8 mouse cellular contexts compared by ENCODE assay signal in the genomic region with DNA sequence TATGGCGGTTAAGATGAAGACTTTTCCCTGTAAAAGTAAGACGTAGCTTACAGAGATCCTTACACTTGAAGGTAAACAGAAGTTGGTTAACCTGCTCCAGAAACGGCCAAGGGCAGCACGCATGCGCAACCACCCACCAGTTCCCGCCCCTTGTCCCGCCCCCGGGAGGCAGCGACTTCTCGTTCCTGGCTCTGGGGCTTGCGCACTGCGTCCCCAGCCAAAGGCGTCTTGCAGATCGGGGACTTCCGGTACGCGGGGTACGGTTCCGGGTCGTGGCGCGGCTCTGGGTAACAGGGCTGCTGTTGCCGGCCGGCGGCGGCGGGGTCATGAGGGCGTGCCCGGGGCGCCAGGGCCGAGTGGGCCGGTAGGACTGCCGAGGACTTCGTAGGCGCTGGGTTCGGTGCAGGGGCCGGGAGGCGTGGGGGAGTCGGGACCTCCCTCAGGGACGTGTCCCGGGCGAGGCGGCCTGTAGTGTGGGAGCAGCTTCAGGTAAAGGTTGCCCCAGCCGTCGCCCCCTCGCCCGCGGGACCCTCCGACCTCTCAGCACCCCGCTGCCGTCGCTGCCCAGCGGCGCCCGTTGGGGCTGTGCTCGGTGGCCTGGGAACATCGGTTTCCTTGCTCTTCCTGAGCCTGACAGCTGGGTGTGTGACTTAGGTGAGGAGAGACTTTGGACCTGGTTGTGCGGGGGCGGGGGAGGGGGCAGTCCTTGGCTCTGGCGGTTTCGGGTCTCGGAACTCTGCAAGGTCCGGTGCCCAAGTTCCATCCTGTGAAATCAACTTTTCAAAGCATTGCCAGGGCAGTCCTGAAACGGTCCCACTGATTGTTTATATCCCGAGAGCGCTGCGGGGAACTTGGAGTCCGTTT. TPM values are rescaled to one million over a fixed set of nuclear protein-coding genes. Genes with fewer than 3 reads are reported as not detected.
DNase-seq lines count a peak whose midpoint lies in the region; ATAC-seq lines count a peak whose summit lies in the region.

A gene (plus strand): TSS at position 171 of the 864 bp plus-strand sequence.

- H3K4me3 ChIP-seq in lung, embryonic 16.5 days (ENCODE audit: low read length) = peak within 1 kb of the TSS; percentile 96

- peak within 1 kb of the TSS; percentile 92 for H3K9ac ChIP-seq in lung, embryonic 16.5 days (ENCODE audit: low read length)

- H3K4me1 ChIP-seq in lung, embryonic 16.5 days (replicated peaks; ENCODE audit: control insufficient read depth, insufficient read depth, low read length) = peaks cover 18% of the 10 kb centered on the region

- WGBS in lung, embryonic 16.5 days = under 1% methylated on average over 68 of the region's 68 CpGs

- no peaks in the 10 kb centered on the region for H3K9me3 ChIP-seq in lung, embryonic 16.5 days (ENCODE audit: control insufficient read depth, low read length)

- H3K27me3 ChIP-seq in lung, embryonic 16.5 days (ENCODE audit: control insufficient read depth, insufficient read depth, low read depth, low read length) = no peaks in the 10 kb centered on the region

- no peaks in the 10 kb centered on the region for H3K36me3 ChIP-seq in lung, embryonic 16.5 days (ENCODE audit: control insufficient read depth, insufficient read depth, low read length)

- peak; percentile 89 for DNase-seq in MEL-GATA-1-ER (ENCODE audit: extremely low read depth, low read depth)
- peak; percentile 97 for DNase-seq in cerebellum, adult 8-10 months
- peak; percentile 95 for DNase-seq in forelimb bud, embryonic 11.5 days (ENCODE audit: low read depth, low spot score)
- DNase-seq in layer of hippocampus, adult 9-10 months (ENCODE audit: low spot score) = peak; percentile 87
- DNase-seq in ovary, postnatal 10 days (ENCODE audit: low spot score) = peak; percentile 89
- DNase-seq in thymus, postnatal 10 days (ENCODE audit: low spot score in 2 of 2) = peak; percentile 98

- ATAC-seq in hematopoietic stem cell, adult 5-6 weeks (replicated peaks in 1 of 2; ENCODE audit: insufficient read depth in 1 of 2, low FRiP score in 2 of 2, low TSS enrichment in 1 of 2, low read depth in 1 of 2, poor library complexity in 2 of 2, severe bottlenecking in 2 of 2) = peak; percentile 98 to 100
- peak; percentile 100 for ATAC-seq in lung, embryonic 16.5 days (ENCODE audit: low read depth)

- peak within 1 kb of the TSS; percentile 76 for H3K4me2 ChIP-seq in lung, embryonic 16.5 days (ENCODE audit: low read depth, low read length)

- peak within 1 kb of the TSS; percentile 52 for H3K27ac ChIP-seq in lung, embryonic 16.5 days (ENCODE audit: low read length)

RNA-seq across cellular contexts. Expression of the gene that starts here (rescaled TPM):
- total RNA-seq in hematopoietic stem cell, adult 5-6 weeks (2017) = 52.3 and 59.8 TPM in 2 replicates
- 70.6 and 74.6 TPM in 2 replicates for polyA plus RNA-seq in lung, embryonic 16.5 days (2015; fragmentation: Nextera tagmentation; extraction: Ambion mirVana)

Comparison
In these comparisons a context has a peak if more than half of its experiments do, and no peak if none do; other contexts are left out.
1. Peak in every context shown above with its lines: DNase-seq, ATAC-seq, H3K4me3 ChIP-seq and H3K27ac ChIP-seq.